Mouse (Mus musculus): ENCODE results near the gene Nrcam. TPM values are rescaled to one million over a fixed set of nuclear protein-coding genes. Genes with fewer than 3 reads are reported as not detected.

The Nrcam gene
- polyA plus RNA-seq, 1 experiment = 0.06 TPM

- H3K27ac ChIP-seq (ENCODE audit: insufficient read depth, low read depth, low read length) = no peak overlapping the region
- no peak overlapping the region for H3K4me3 ChIP-seq (ENCODE audit: low read depth, low read length)
- TF ChIP-seq CTCF (IDR thresholded peaks at IDR 0.05; ENCODE audit: extremely low read depth, insufficient read length, insufficient replicate concordance, low read depth, low read length) (no peak), POLR2A (IDR thresholded peaks at IDR 0.05; ENCODE audit: low read depth, low read length) (no peak)
- WGBS = 45% methylated on average over 1 of the region's 1 CpGs
- no peaks in the 10 kb centered on the region for H3K36me3 ChIP-seq (ENCODE audit: control insufficient read depth, insufficient read depth, low read length)
- H3K27me3 ChIP-seq (ENCODE audit: control insufficient read depth, insufficient read depth, low read length) = no peaks in the 10 kb centered on the region
- H3K4me1 ChIP-seq (ENCODE audit: control insufficient read depth, insufficient read depth, insufficient read length, low read length) = no peaks in the 10 kb centered on the region
These were observed 59.5 kb downstream of the Nrcam start for GRCm38 (mm10) chr12:44388220-44388619.

GRCm38 (mm10) chr12:44390391-44391137 lies 61.9 kb downstream of the Nrcam start:
- WGBS = 79% methylated on average over 5 of the region's 5 CpGs
- TF ChIP-seq CTCF (IDR thresholded peaks at IDR 0.05; ENCODE audit: extremely low read depth, insufficient read length, insufficient replicate concordance, low read depth, low read length) (no peak), POLR2A (IDR thresholded peaks at IDR 0.05; ENCODE audit: low read depth, low read length) (no peak)
- no peak overlapping the region for H3K27ac ChIP-seq (ENCODE audit: insufficient read depth, low read depth, low read length)
- H3K27me3 ChIP-seq (ENCODE audit: control insufficient read depth, insufficient read depth, low read length) = no peaks in the 10 kb centered on the region
- H3K4me1 ChIP-seq (ENCODE audit: control insufficient read depth, insufficient read depth, insufficient read length, low read length) = no peaks in the 10 kb centered on the region
- no peaks in the 10 kb centered on the region for H3K36me3 ChIP-seq (ENCODE audit: control insufficient read depth, insufficient read depth, low read length)
- H3K4me3 ChIP-seq (ENCODE audit: low read depth, low read length) = no peak overlapping the region

GRCm38 (mm10) chr12:44394901-44395300 lies 66.2 kb downstream of the Nrcam start:
- Histone ChIP-seq H3K27me3 (ENCODE audit: control insufficient read depth, insufficient read depth, low read length) (no peaks in the 10 kb centered on the region), H3K27ac (ENCODE audit: insufficient read depth, low read depth, low read length) (no peak overlapping the region), H3K36me3 (ENCODE audit: control insufficient read depth, insufficient read depth, low read length) (no peaks in the 10 kb centered on the region), H3K4me1 (ENCODE audit: control insufficient read depth, insufficient read depth, insufficient read length, low read length) (no peaks in the 10 kb centered on the region), H3K4me3 (ENCODE audit: low read depth, low read length) (no peak overlapping the region)
- WGBS = 34% methylated on average over 3 of the region's 3 CpGs
- TF ChIP-seq CTCF (IDR thresholded peaks at IDR 0.05; ENCODE audit: extremely low read depth, insufficient read length, insufficient replicate concordance, low read depth, low read length) (no peak), POLR2A (IDR thresholded peaks at IDR 0.05; ENCODE audit: low read depth, low read length) (no peak)

GRCm38 (mm10) chr12:44397782-44398181 lies 69.1 kb downstream of the Nrcam start:
- Histone ChIP-seq H3K4me3 (ENCODE audit: low read depth, low read length) (no peak overlapping the region), H3K27me3 (ENCODE audit: control insufficient read depth, insufficient read depth, low read length) (no peaks in the 10 kb centered on the region), H3K36me3 (ENCODE audit: control insufficient read depth, insufficient read depth, low read length) (no peaks in the 10 kb centered on the region), H3K4me1 (ENCODE audit: control insufficient read depth, insufficient read depth, insufficient read length, low read length) (no peaks in the 10 kb centered on the region), H3K27ac (ENCODE audit: insufficient read depth, low read depth, low read length) (no peak overlapping the region)
- 55% methylated on average over 5 of the region's 5 CpGs for WGBS
- no peak for TF ChIP-seq CTCF (IDR thresholded peaks at IDR 0.05; ENCODE audit: extremely low read depth, insufficient read length, insufficient replicate concordance, low read depth, low read length)
- no peak for TF ChIP-seq POLR2A (IDR thresholded peaks at IDR 0.05; ENCODE audit: low read depth, low read length)

GRCm38 (mm10) chr12:44402134-44402533 lies 73.4 kb downstream of the Nrcam start:
- no peak for TF ChIP-seq CTCF (IDR thresholded peaks at IDR 0.05; ENCODE audit: extremely low read depth, insufficient read length, insufficient replicate concordance, low read depth, low read length)
- TF ChIP-seq POLR2A (IDR thresholded peaks at IDR 0.05; ENCODE audit: low read depth, low read length) = no peak
- no peaks in the 10 kb centered on the region for H3K27me3 ChIP-seq (ENCODE audit: control insufficient read depth, insufficient read depth, low read length)
- H3K36me3 ChIP-seq (ENCODE audit: control insufficient read depth, insufficient read depth, low read length) = no peaks in the 10 kb centered on the region
- H3K4me1 ChIP-seq (ENCODE audit: control insufficient read depth, insufficient read depth, insufficient read length, low read length) = no peaks in the 10 kb centered on the region
- WGBS = 81% methylated on average over 1 of the region's 1 CpGs
- H3K4me3 ChIP-seq (ENCODE audit: low read depth, low read length) = no peak overlapping the region
- H3K27ac ChIP-seq (ENCODE audit: insufficient read depth, low read depth, low read length) = no peak overlapping the region

- H3K27me3 ChIP-seq (ENCODE audit: control insufficient read depth, insufficient read depth, low read length) = no peaks in the 10 kb centered on the region
- no peak overlapping the region for H3K27ac ChIP-seq (ENCODE audit: insufficient read depth, low read depth, low read length)
- H3K4me3 ChIP-seq (ENCODE audit: low read depth, low read length) = no peak overlapping the region
- TF ChIP-seq POLR2A (IDR thresholded peaks at IDR 0.05; ENCODE audit: low read depth, low read length) (no peak), CTCF (IDR thresholded peaks at IDR 0.05; ENCODE audit: extremely low read depth, insufficient read length, insufficient replicate concordance, low read depth, low read length) (no peak)
- 83% methylated on average over 1 of the region's 1 CpGs for WGBS
- no peaks in the 10 kb centered on the region for H3K36me3 ChIP-seq (ENCODE audit: control insufficient read depth, insufficient read depth, low read length)
- H3K4me1 ChIP-seq (ENCODE audit: control insufficient read depth, insufficient read depth, insufficient read length, low read length) = no peaks in the 10 kb centered on the region
These were observed 74.6 kb downstream of the Nrcam start for GRCm38 (mm10) chr12:44403270-44403669.

GRCm38 (mm10) chr12:44403731-44404424 lies 75.2 kb downstream of the Nrcam start:
- TF ChIP-seq CTCF (IDR thresholded peaks at IDR 0.05; ENCODE audit: extremely low read depth, insufficient read length, insufficient replicate concordance, low read depth, low read length) (no peak), POLR2A (IDR thresholded peaks at IDR 0.05; ENCODE audit: low read depth, low read length) (no peak)
- H3K27ac ChIP-seq (ENCODE audit: insufficient read depth, low read depth, low read length) = no peak overlapping the region
- H3K27me3 ChIP-seq (ENCODE audit: control insufficient read depth, insufficient read depth, low read length) = no peaks in the 10 kb centered on the region
- no peaks in the 10 kb centered on the region for H3K4me1 ChIP-seq (ENCODE audit: control insufficient read depth, insufficient read depth, insufficient read length, low read length)
- WGBS = 48% methylated on average over 3 of the region's 3 CpGs
- no peaks in the 10 kb centered on the region for H3K36me3 ChIP-seq (ENCODE audit: control insufficient read depth, insufficient read depth, low read length)
- no peak overlapping the region for H3K4me3 ChIP-seq (ENCODE audit: low read depth, low read length)

Data from small intestine, adult 2 months (tissue).